Mouse (Mus musculus): ENCODE results near the gene Ninj2. TPM values are rescaled to one million over a fixed set of nuclear protein-coding genes. Genes with fewer than 3 reads are reported as not detected.
A peak's percentile ranks its signal among the peaks of the same experiment; 100 is the strongest.

Gene Ninj2
- total RNA-seq, 2 experiments from 2014 or later = not detected

DNA sequence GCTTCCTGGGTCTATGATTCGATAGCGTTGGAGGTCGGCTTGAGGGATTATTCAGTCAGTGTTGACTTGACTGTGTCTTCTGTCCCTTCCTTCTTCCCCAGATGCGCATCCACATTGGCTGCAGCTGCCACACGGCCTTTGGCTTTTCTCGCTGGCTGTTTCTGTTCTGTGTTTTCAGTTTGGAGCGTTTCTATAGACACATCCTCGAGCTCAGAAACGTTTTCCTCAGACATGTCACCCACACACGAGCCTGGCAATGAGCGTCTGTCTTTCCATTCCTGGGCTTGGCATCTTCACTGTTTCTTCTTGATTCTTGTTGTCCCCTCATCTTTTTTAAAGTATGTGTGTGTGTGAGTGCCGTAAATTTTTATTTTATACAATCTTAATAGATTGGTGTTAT, 8.1 kb downstream of the Ninj2 start:
- no peak for DNase-seq
- Histone ChIP-seq H3K27ac (no peak overlapping the region), H3K4me3 (no peak overlapping the region)
- intact Hi-C loops (cut with DNase I) = no loop called here
- no peak for TF ChIP-seq CTCF (IDR thresholded peaks at IDR 0.05)

DNA sequence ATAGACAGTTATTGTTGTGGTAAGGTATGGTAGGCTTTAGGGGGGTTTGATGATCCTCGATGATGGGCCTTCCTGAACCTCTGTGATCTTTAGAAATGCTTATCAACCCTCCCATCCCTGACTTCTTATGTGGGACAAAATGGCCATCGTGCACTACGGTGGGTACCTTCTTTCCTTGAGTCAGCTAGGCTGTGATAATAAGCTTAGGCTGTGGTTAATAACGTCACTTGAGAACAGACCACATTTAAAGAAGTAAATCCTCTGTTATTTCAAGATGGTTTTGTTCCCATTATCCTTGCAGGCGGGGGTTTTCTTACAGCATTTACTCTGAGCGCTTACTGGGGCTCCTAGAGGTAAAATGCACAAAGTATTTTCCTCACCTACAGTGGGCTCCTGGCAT, 8.8 kb downstream of the Ninj2 start:
- intact Hi-C loops (cut with DNase I) = no loop called here
- Histone ChIP-seq H3K4me3 (no peak overlapping the region), H3K27ac (no peak overlapping the region)
- no peak for DNase-seq
- TF ChIP-seq CTCF (IDR thresholded peaks at IDR 0.05) = no peak

DNA sequence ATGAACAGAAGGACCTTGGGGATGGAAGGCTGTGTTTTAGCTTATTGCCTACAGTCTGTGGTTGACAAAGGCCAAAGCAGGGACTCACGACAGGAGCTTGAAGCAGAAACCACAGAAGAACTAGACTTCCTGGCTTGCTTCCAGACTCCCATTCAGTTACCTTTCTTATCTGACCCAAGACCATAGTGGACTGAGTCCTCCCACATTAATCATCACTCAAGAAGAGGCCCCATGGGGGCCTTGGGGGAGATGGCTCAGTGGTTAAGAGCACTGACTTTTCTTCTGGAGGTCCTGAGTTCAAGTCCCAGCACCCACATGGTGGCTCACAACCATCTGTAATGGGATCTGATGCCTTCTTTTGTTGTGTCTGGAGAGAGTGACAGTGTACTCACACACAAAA, 10.0 kb downstream of the Ninj2 start:
- intact Hi-C loops (cut with DNase I) = no loop called here
- H3K27ac ChIP-seq = no peak overlapping the region
- TF ChIP-seq CTCF (IDR thresholded peaks at IDR 0.05) = no peak
- H3K4me3 ChIP-seq = no peak overlapping the region
- no peak for DNase-seq

DNA sequence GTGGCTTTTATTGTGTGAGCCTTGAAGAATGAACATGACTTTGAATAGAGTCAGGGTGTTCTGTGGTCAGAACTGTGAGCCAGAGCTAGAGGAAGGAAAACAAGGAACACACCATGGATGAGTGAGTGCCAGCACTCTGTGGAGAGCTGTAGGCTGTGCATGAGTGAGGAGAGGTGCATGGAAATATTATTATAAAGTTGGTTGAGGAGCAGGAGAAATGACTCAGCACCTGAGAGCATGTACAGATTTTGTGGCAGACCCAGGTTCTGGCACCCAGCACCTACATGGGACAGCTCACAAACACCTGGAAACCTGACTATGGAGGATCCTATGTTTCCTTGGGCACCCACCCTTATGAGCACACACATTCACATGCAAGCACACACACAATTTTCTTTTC, 11.9 kb downstream of the Ninj2 start:
- no peak for DNase-seq
- Histone ChIP-seq H3K4me3 (no peak overlapping the region), H3K27ac (no peak overlapping the region)
- intact Hi-C loops (cut with DNase I) = no loop called here
- TF ChIP-seq CTCF (IDR thresholded peaks at IDR 0.05) = no peak

DNA sequence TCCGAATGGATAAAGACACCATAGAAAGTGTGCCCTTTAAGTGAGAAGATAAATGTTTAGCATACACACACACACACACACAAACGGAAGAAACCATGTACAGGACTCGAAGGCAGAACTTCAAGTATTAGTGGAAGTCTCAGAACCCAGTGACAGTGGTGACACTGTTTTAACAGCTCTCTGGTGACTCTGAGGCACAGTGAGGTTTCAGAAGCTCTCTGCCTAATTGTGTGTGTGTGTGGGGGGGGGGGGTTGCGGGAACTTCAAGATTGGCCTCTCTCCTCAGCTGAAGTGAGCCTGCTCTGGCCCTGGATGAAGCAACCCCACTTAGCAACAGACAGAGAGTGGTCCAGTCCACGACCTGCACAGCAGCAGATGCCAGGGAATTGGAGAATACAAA, 14.4 kb downstream of the Ninj2 start:
- intact Hi-C loops (cut with DNase I) = no loop called here
- peak overlapping the region; percentile 94; the same call in 1 of the 2 replicates for H3K27ac ChIP-seq
- no peak for DNase-seq
- H3K4me3 ChIP-seq = no peak overlapping the region
- TF ChIP-seq CTCF (IDR thresholded peaks at IDR 0.05) = no peak

DNA sequence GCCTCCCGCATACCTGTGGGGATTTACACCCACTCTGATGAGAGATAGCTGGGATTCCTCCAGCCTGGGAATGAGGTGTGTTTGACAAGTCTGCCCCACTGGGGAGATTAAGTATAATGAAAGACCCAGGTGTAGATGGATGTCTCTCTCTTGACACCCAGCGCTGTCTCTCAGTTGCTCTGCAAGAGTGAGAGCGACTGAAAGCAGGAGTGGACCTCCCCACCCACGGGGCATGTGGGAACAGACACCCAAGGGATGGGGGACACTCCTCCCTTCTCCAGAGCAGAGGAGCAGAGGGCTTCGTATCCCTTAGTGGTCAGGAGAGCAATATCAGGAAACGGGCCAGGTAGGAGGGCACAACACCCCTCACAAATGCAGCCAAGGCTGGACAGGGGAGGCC, 14.9 kb downstream of the Ninj2 start:
- no peak for DNase-seq
- no peak overlapping the region for H3K4me3 ChIP-seq
- peak overlapping the region; percentile 94 for H3K27ac ChIP-seq
- TF ChIP-seq CTCF (IDR thresholded peaks at IDR 0.05) = no peak
- intact Hi-C loops (cut with DNase I) = no loop called here

DNA sequence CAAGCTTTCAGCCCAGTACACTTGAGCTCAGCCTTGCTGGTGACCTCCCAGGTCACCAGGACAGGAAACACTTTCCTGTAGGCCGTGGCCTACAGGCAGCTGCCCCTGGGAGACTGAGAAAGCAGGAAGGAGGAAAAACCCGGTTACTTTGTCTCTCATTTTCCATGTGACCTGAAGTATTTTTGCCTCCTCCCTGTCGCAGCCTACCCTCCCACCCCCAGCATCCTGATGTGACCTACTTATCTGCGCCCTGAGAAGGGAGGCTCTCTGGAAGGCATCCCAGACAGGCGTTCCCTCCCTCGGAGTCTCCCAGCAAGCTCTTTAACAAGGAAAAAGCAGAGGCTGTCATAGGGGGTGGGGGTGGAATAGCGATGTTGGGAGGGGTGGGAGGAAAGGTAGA, 16.0 kb downstream of the Ninj2 start:
- H3K4me3 ChIP-seq = peak overlapping the region; percentile 32
- peak; percentile 90 for DNase-seq
- no peak for TF ChIP-seq CTCF (IDR thresholded peaks at IDR 0.05)
- intact Hi-C loops (cut with DNase I) = no loop called here
- peak overlapping the region; percentile 94 for H3K27ac ChIP-seq

DNA sequence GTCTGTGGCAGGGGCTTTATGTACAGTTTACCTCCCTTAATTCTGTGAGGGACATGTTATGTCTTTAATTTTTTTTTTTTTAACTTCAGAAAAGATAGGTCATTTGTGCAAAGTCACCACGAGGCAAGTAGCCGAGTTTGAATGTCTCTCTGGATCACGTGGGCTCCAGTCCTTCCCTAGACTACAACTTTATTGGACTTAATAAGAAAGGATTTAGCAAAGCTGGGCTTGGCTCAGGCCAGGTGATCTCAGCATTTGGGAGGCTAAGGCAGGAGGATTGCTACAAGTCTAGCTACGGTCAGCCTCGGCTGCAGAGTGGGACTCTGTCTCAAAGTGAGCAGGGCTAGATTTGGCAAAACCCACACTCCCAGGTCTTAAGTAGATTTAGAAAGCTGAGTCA, 16.8 kb downstream of the Ninj2 start:
- H3K27ac ChIP-seq = peak overlapping the region; percentile 94
- no peak for DNase-seq
- TF ChIP-seq CTCF (IDR thresholded peaks at IDR 0.05) = no peak
- intact Hi-C loops (cut with DNase I) = loop anchor here (2.0 kb wide), 1 partner anchor 83 kb away; no protein-coding TSS in a partner anchor
- peak overlapping the region; percentile 32; the same call in 1 of the 2 replicates for H3K4me3 ChIP-seq

DNA sequence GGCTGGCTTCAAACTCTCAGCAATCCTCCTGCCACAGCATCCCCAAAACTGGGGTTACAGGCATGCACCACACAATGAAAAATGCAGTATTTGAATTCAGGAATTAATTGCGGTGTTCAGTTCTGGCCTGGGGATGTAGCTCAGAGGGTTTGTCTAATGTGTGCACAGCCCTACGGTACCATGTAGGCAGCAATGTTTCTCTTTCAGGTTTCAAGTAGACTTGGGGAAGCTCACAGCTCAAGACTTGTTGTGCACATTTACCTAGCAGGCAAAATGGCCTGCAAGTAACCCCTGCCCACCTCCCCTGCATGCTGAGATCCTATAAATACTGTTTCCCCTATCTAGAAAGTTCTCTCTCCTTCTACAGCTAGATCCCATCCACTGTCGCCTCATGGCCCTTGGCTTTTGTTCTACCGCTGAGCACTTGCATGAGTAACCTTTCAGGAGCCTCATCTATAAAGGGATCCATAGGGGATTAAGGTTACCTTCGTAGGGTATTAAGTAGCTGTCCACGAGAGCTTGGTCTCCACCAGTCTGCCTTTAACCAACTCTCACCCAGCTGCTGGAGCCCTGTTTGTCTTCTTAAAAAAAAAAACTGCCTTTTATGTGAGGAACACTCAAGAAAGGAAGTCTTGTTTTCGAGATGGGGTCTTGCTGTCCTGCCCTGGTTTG, 17.7 kb downstream of the Ninj2 start:
- Histone ChIP-seq H3K4me3 (no peak overlapping the region), H3K27ac (peak overlapping the region; percentile 94)
- no peak for TF ChIP-seq CTCF (IDR thresholded peaks at IDR 0.05)
- no peak for DNase-seq
- intact Hi-C loops (cut with DNase I) = loop anchor here (2.0 kb wide), 1 partner anchor 82 kb away; no protein-coding TSS in a partner anchor

DNA sequence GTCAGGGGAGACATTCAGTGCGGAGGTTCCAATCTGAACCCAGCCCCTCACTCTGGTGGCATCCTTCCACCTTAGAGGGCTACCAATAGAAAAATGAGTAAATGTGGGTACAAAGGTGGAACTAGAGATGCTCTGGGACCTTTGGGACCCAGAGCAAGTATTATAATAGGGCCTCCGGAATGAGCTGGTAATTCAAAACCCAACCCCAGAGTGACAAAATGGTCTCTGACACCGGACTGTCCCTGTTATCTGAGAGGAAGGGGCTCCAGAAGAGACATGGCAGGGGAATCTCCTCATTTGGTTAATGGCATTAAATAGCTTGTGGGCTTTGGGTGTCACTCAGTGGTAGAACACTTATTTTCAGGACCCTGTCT, 18.2 kb downstream of the Ninj2 start:
- Histone ChIP-seq H3K4me3 (no peak overlapping the region), H3K27ac (peak overlapping the region; percentile 94)
- no peak for TF ChIP-seq CTCF (IDR thresholded peaks at IDR 0.05)
- DNase-seq = no peak
- intact Hi-C loops (cut with DNase I) = loop anchor here (2.0 kb wide), 1 partner anchor 81 kb away; no protein-coding TSS in a partner anchor

DNA sequence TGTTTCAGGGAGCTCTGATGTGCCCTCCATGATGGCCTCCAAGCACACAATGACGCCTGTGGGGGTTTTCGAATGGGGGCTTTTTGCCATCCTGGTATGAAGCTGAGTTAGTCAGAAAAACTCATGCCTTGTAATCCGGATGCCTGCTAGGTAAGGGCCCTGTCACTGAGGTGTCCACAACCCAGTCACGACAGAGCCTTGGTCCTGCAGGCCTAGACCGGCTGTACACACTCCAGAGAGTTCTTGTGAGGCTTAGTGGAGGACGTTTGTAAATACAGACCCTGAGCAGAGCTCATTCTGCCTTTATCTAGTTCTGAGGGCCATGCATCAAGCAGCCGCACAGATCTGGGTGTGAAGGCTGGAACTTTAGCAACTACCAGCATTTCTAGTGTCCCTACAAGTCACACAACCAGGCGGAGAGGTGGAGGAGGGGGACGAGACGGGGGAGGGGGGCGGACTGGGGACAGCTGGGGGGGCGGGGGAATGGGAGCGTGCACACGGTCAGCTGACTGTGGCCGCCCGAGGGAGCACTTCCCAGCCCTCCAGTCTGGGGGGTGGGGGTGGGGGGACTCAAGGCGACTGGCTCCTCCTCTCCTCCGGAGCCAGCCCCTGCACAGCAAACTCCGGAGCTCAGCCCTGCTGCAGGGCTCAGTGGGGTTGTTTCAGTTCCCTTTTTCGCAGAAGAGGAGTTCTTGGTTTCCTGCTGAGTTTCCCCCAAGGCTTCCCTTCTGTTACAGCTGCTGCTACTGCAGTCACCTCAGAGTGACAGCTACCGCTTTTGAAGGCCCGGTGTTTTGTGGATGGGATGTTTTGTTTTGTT, 19.0 kb downstream of the Ninj2 start:
- peak; percentile 91 for DNase-seq
- intact Hi-C loops (cut with DNase I) = loop anchor here (2.0 kb wide), 2 partner anchors 75 to 81 kb away; no protein-coding TSS in a partner anchor
- TF ChIP-seq CTCF (IDR thresholded peaks at IDR 0.05) = peak; percentile 22
- H3K4me3 ChIP-seq = peak overlapping the region; percentile 70
- peak overlapping the region; percentile 94 for H3K27ac ChIP-seq

DNA sequence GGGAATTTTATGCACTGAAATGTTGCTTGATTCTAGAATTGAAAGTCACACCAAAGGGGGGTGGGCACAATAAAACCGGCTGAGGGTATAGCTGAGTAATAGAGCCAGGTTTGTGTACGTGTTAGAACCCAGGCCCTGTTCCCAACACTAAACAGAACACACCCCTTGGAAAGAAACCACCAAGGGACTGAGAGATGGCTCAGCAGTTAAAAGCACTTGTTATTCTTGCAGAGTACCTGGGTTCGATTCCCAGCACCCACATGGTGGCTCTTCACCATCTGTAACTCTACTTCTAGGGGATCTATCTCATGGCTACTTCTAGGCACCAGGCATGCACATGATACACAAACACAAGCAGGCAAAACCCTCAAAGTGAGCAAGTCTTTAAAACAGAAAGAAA, 20.7 kb downstream of the Ninj2 start:
- H3K27ac ChIP-seq = peak overlapping the region; percentile 94
- no peak for DNase-seq
- intact Hi-C loops (cut with DNase I) = loop anchor here (2.0 kb wide), 2 partner anchors 35 to 77 kb away; no protein-coding TSS in a partner anchor
- no peak for TF ChIP-seq CTCF (IDR thresholded peaks at IDR 0.05)
- peak overlapping the region; percentile 70 for H3K4me3 ChIP-seq

DNA sequence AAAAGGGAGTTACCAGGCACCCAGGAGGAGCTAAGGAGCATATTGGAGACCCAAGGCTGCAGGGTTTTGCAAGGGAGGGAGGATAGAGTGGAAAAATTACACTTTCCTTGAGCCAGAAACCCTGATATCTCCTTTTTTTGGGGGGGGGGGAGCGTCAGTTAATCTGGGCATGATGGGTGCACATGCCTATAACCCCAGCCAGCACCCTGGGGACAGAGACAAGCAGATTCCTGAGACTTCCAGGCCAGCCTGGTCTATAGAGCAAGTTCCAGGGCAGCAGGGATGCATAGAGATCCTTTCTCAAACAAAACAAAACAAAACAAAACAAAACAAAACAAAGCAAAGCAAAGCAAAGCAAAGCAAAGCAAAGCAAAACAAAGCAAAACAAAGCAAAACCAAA, 21.1 kb downstream of the Ninj2 start:
- Histone ChIP-seq H3K27ac (peak overlapping the region; percentile 94), H3K4me3 (peak overlapping the region; percentile 70)
- no peak for TF ChIP-seq CTCF (IDR thresholded peaks at IDR 0.05)
- intact Hi-C loops (cut with DNase I) = loop anchor here (2.0 kb wide), 1 partner anchor 35 kb away; no protein-coding TSS in a partner anchor
- no peak for DNase-seq
